Mouse (Mus musculus): ENCODE measurements around the gene Rpl36a.
"Not testable (repeated sequence)": the region's sequence is repeated elsewhere in the genome, so short reads cannot be mapped to it uniquely, and the experiment has no call there.

Gene Rpl36a

GRCm38 (mm10) chrX:134585103-134586002 lies at the start of gene Rpl36a:
Gene Rpl36a (plus strand): TSS chrX:134585654.
- peak; percentile 89 for DNase-seq (ENCODE audit: low spot score)

GRCm38 (mm10) chrX:134539795-134540194 lies 45.7 kb upstream of the Rpl36a start:
- DNase-seq (ENCODE audit: low spot score): not testable (repeated sequence)

GRCm38 (mm10) chrX:134540414-134541135 lies 44.9 kb upstream of the Rpl36a start:
- no peak for DNase-seq (ENCODE audit: low spot score)

- DNase-seq (ENCODE audit: low spot score): peak; percentile 32
Observed at GRCm38 (mm10) chrX:134541145-134541954, 44.1 kb upstream of the Rpl36a start, which contains the start of gene Timm8a1. Gene Timm8a1 (minus strand): TSS chrX:134541865.

GRCm38 (mm10) chrX:134541955-134542308 lies 43.5 kb upstream of the Rpl36a start:
- DNase-seq (ENCODE audit: low spot score): no peak

- no peak for DNase-seq (ENCODE audit: low spot score)
Observed at GRCm38 (mm10) chrX:134547330-134547729, 38.1 kb upstream of the Rpl36a start.

- peak; percentile 3 for DNase-seq (ENCODE audit: low spot score)
Observed at GRCm38 (mm10) chrX:134550903-134551302, 34.6 kb upstream of the Rpl36a start.

GRCm38 (mm10) chrX:134553326-134553725 lies 32.1 kb upstream of the Rpl36a start:
- DNase-seq (ENCODE audit: low spot score): no peak

- DNase-seq (ENCODE audit: low spot score): no peak
Observed at GRCm38 (mm10) chrX:134554425-134554824, 31.0 kb upstream of the Rpl36a start.

GRCm38 (mm10) chrX:134564326-134564725 lies 21.1 kb upstream of the Rpl36a start:
- DNase-seq (ENCODE audit: low spot score): no peak

GRCm38 (mm10) chrX:134566536-134567222 lies 18.8 kb upstream of the Rpl36a start:
- DNase-seq (ENCODE audit: low spot score): no peak

GRCm38 (mm10) chrX:134577896-134578295 lies 7.6 kb upstream of the Rpl36a start:
- DNase-seq (ENCODE audit: low spot score): no peak

- no peak for DNase-seq (ENCODE audit: low spot score)
Observed at GRCm38 (mm10) chrX:134580528-134581305, 4.7 kb upstream of the Rpl36a start.

GRCm38 (mm10) chrX:134582270-134582669 lies 3.2 kb upstream of the Rpl36a start:
- no peak for DNase-seq (ENCODE audit: low spot score)

GRCm38 (mm10) chrX:134582888-134583669 lies 2.4 kb upstream of the Rpl36a start, which contains the start of gene Btk:
Gene Btk (minus strand): TSS chrX:134583570.
- no peak for DNase-seq (ENCODE audit: low spot score)

- DNase-seq (ENCODE audit: low spot score): no peak
Observed at GRCm38 (mm10) chrX:134586447-134586846, 993 bp downstream of the Rpl36a start.

GRCm38 (mm10) chrX:134588261-134588660 lies 2.8 kb downstream of the Rpl36a start:
- DNase-seq (ENCODE audit: low spot score): no peak

- DNase-seq (ENCODE audit: low spot score): no peak
Observed at GRCm38 (mm10) chrX:134588997-134589396, 3.5 kb downstream of the Rpl36a start.

GRCm38 (mm10) chrX:134589836-134590235 lies 4.4 kb downstream of the Rpl36a start:
- no peak for DNase-seq (ENCODE audit: low spot score)

Measured in urinary bladder, postnatal 14 days (tissue).